Mouse (Mus musculus) small intestine, adult 2 months (tissue): ENCODE data around the gene Rcsd1. TPM values are rescaled to one million over a fixed set of nuclear protein-coding genes. Genes with fewer than 3 reads are reported as not detected.

Experiments
- H3K27ac ChIP-seq: fragments of 200-500 bp; 2 replicates; pipeline ENCODE4 v1.5.1; 2012; ENCODE audit warnings: low read depth, low read length, control low read depth, inconsistent platforms; ENCODE audit not compliant: insufficient read depth
- H3K27me3 ChIP-seq: fragments of 200-500 bp; 2 replicates; pipeline ENCODE4 v1.6.1; 2012; ENCODE audit warnings: mild to moderate bottlenecking, moderate library complexity, low read length, inconsistent platforms; ENCODE audit not compliant: control insufficient read depth, insufficient read depth
- H3K36me3 ChIP-seq: fragments of 200-500 bp; 2 replicates; pipeline ENCODE4 v1.6.1; 2012; ENCODE audit warnings: mild to moderate bottlenecking, low read length, control low read depth, inconsistent platforms; ENCODE audit not compliant: control insufficient read depth, insufficient read depth
- H3K4me1 ChIP-seq: fragments of 200-500 bp; 2 replicates; pipeline ENCODE4 v1.6.1; 2012; ENCODE audit warnings: low read length, inconsistent platforms, mixed read lengths; ENCODE audit not compliant: control insufficient read depth, insufficient read depth, insufficient read length
- H3K4me3 ChIP-seq: fragments of 200-500 bp; 2 replicates; pipeline ENCODE4 v1.5.1; 2012; ENCODE audit warnings: low read depth, mild to moderate bottlenecking, control low read depth, inconsistent platforms, low read length, moderate library complexity
- CTCF ChIP-seq: fragments of 200-500 bp; IDR thresholded peaks from 2 replicates; pipeline ENCODE4 v1.5.1; 2012; ENCODE audit warnings: low read depth, mild to moderate bottlenecking, control low read depth, inconsistent platforms, low read length, moderate library complexity, mixed read lengths; ENCODE audit not compliant: insufficient replicate concordance, insufficient read length; ENCODE audit errors: extremely low read depth
- POLR2A ChIP-seq: fragments of 200-500 bp; IDR thresholded peaks from 2 replicates; pipeline ENCODE4 v1.6.1; 2012; ENCODE audit warnings: low read depth, mild to moderate bottlenecking, control low read depth, inconsistent platforms, low read length, moderate library complexity
- WGBS: fragments of 180-500 bp; shearing (Covaris S2); methylation state at CpG from one replicate; pipeline ENCODE4 v1.1.7; 2018; 5-methylcytosine and 5-hydroxymethylcytosine counted together
- polyA plus RNA-seq: library from polyadenylated mRNA; depleted of rRNA; stranded (reverse); fragments of >200 nt; gene quantifications from 2 replicates; pipeline ENCODE4 v1.2.3, GENCODE M21; 2012

The Rcsd1 gene
- polyA plus RNA-seq, 1 experiment, result 9.2 TPM

GRCm38 (mm10) chr1:165636289-165636688, 73.3 kb downstream of the Rcsd1 start:
- Histone ChIP-seq H3K4me3 (no peak overlapping the region), H3K27ac (no peak overlapping the region), H3K4me1 (peaks cover 15% of the 10 kb centered on the region; the same call in 1 of the 2 replicates), H3K36me3 (no peaks in the 10 kb centered on the region), H3K27me3 (no peaks in the 10 kb centered on the region)
- 74% methylated on average over 8 of the region's 8 CpGs for WGBS
- TF ChIP-seq CTCF, result no peak
- TF ChIP-seq POLR2A, result no peak

- Histone ChIP-seq H3K27ac (peak overlapping the region; percentile 49), H3K4me1 (peaks cover 19% of the 10 kb centered on the region; the same call in 1 of the 2 replicates), H3K27me3 (no peaks in the 10 kb centered on the region), H3K4me3 (peak overlapping the region; percentile 83), H3K36me3 (no peaks in the 10 kb centered on the region)
- WGBS, result 30% methylated on average over 17 of the region's 17 CpGs
- TF ChIP-seq POLR2A, result no peak
- TF ChIP-seq CTCF, result no peak
Measured at GRCm38 (mm10) chr1:165635055-165635897, 74.3 kb downstream of the Rcsd1 start.

- Histone ChIP-seq H3K4me3 (peak within 1 kb of the TSS; percentile 83), H3K27me3 (no peaks in the 10 kb centered on the region), H3K27ac (peak within 1 kb of the TSS; percentile 49), H3K4me1 (peaks cover 27% of the 10 kb centered on the region), H3K36me3 (no peaks in the 10 kb centered on the region)
- under 1% methylated on average over 71 of the region's 73 CpGs for WGBS
- TF ChIP-seq POLR2A (peak; percentile 93), CTCF (no peak)
Measured at GRCm38 (mm10) chr1:165634151-165634884, 75.2 kb downstream of the Rcsd1 start, which contains the start of gene Mpzl1. Gene Mpzl1, minus strand, starts transcription at chr1:165634538.

GRCm38 (mm10) chr1:165633345-165633744, 76.2 kb downstream of the Rcsd1 start:
- TF ChIP-seq POLR2A (no peak), CTCF (no peak)
- 10% methylated on average over 12 of the region's 12 CpGs for WGBS
- Histone ChIP-seq H3K36me3 (no peaks in the 10 kb centered on the region), H3K4me3 (no peak overlapping the region), H3K27me3 (no peaks in the 10 kb centered on the region), H3K27ac (no peak overlapping the region), H3K4me1 (peaks cover 29% of the 10 kb centered on the region)

- no peak overlapping the region for H3K4me3 ChIP-seq
- H3K36me3 ChIP-seq, result no peaks in the 10 kb centered on the region
- no peaks in the 10 kb centered on the region for H3K27me3 ChIP-seq
- no peak for TF ChIP-seq POLR2A
- peak; percentile 19; the same call in 1 of the 2 replicates for TF ChIP-seq CTCF
- WGBS, result 36% methylated on average over 8 of the region's 8 CpGs
- peak overlapping the region; percentile 32 for H3K27ac ChIP-seq
- H3K4me1 ChIP-seq, result peaks cover 27% of the 10 kb centered on the region
Measured at GRCm38 (mm10) chr1:165631136-165631535, 78.4 kb downstream of the Rcsd1 start.

GRCm38 (mm10) chr1:165629975-165630374, 79.6 kb downstream of the Rcsd1 start:
- H3K4me1 ChIP-seq, result peaks cover 20% of the 10 kb centered on the region
- no peaks in the 10 kb centered on the region for H3K27me3 ChIP-seq
- H3K4me3 ChIP-seq, result peak overlapping the region; percentile 14; the same call in 1 of the 2 replicates
- WGBS, result 23% methylated on average over 8 of the region's 8 CpGs
- no peaks in the 10 kb centered on the region for H3K36me3 ChIP-seq
- TF ChIP-seq CTCF (no peak), POLR2A (no peak)
- peak overlapping the region; percentile 80 for H3K27ac ChIP-seq

GRCm38 (mm10) chr1:165628603-165629002, 81.0 kb downstream of the Rcsd1 start:
- no peak for TF ChIP-seq CTCF
- TF ChIP-seq POLR2A, result no peak
- H3K27me3 ChIP-seq, result no peaks in the 10 kb centered on the region
- no peak overlapping the region for H3K27ac ChIP-seq
- no peaks in the 10 kb centered on the region for H3K36me3 ChIP-seq
- peaks cover 20% of the 10 kb centered on the region for H3K4me1 ChIP-seq
- no peak overlapping the region for H3K4me3 ChIP-seq
- WGBS, result 28% methylated on average over 1 of the region's 1 CpGs
